Mouse (Mus musculus) liver, embryonic 13.5 days (tissue): ENCODE results near the gene Urb1. TPM values are rescaled to one million over a fixed set of nuclear protein-coding genes. Genes with fewer than 3 reads are reported as not detected.
"Not testable (repeated sequence)": the region's sequence is repeated elsewhere in the genome, so short reads cannot be mapped to it uniquely, and the experiment has no call there.

Source experiments
- ATAC-seq: fragments of 200-750 bp; cut with Nextera tagmentation; 2 replicates; pipeline ENCODE4 v1.8.0; 2017; ENCODE audit warnings: low read depth, mild to moderate bottlenecking, moderate number of reproducible peaks, moderate library complexity
- DNase-seq: peaks from one replicate; pipeline ENCODE4 v3.0.0; 2022
- H3K27ac ChIP-seq: fragments of 300-500 bp; sonication (generic); 2 replicates; pipeline ENCODE4 v1.5.1; 2015; ENCODE audit warnings: moderate library complexity, mild to moderate bottlenecking, inconsistent platforms
- H3K27me3 ChIP-seq: fragments of 300-500 bp; sonication (generic); 2 replicates; pipeline ENCODE4 v1.6.1; 2015; ENCODE audit warnings: mild to moderate bottlenecking, inconsistent platforms
- H3K36me3 ChIP-seq: fragments of 300-500 bp; sonication (generic); 2 replicates; pipeline ENCODE4 v1.6.1; 2015; ENCODE audit warnings: mild to moderate bottlenecking, inconsistent platforms
- H3K4me1 ChIP-seq: fragments of 300-500 bp; sonication (generic); replicated peaks from 2 replicates; pipeline ENCODE4 v1.6.1; 2015; ENCODE audit warnings: inconsistent platforms
- H3K4me2 ChIP-seq: fragments of 300-500 bp; sonication (generic); 2 replicates; pipeline ENCODE4 v1.6.1; 2015; ENCODE audit warnings: inconsistent platforms, mild to moderate bottlenecking, moderate library complexity
- H3K4me3 ChIP-seq: fragments of 300-500 bp; sonication (generic); replicated peaks from 2 replicates; pipeline ENCODE4 v1.5.1; 2015; ENCODE audit warnings: mild to moderate bottlenecking, inconsistent platforms
- H3K9ac ChIP-seq: fragments of 300-500 bp; sonication (generic); 2 replicates; pipeline ENCODE4 v1.6.1; 2015; ENCODE audit warnings: mild to moderate bottlenecking, inconsistent platforms
- H3K9me3 ChIP-seq: fragments of 300-500 bp; sonication (generic); replicated peaks from 2 replicates; pipeline ENCODE4 v1.6.1; 2016; ENCODE audit warnings: inconsistent platforms
- WGBS: fragments of 180-500 bp; shearing (Covaris S2); methylation state at CpG from one replicate; pipeline ENCODE4 v1.1.7; 2015; ENCODE audit not compliant: insufficient replicate concordance; 5-methylcytosine and 5-hydroxymethylcytosine counted together
- polyA plus RNA-seq: library from polyadenylated mRNA; unstranded; fragments of >200 nt; fragmentation: Nextera tagmentation; extraction: Ambion mirVana; gene quantifications from 2 replicates; pipeline ENCODE4 v1.2.1, GENCODE M21; 2015

Urb1 gene
- polyA plus RNA-seq, 1 experiment from 2014 or later, result 4.7 TPM

DNA sequence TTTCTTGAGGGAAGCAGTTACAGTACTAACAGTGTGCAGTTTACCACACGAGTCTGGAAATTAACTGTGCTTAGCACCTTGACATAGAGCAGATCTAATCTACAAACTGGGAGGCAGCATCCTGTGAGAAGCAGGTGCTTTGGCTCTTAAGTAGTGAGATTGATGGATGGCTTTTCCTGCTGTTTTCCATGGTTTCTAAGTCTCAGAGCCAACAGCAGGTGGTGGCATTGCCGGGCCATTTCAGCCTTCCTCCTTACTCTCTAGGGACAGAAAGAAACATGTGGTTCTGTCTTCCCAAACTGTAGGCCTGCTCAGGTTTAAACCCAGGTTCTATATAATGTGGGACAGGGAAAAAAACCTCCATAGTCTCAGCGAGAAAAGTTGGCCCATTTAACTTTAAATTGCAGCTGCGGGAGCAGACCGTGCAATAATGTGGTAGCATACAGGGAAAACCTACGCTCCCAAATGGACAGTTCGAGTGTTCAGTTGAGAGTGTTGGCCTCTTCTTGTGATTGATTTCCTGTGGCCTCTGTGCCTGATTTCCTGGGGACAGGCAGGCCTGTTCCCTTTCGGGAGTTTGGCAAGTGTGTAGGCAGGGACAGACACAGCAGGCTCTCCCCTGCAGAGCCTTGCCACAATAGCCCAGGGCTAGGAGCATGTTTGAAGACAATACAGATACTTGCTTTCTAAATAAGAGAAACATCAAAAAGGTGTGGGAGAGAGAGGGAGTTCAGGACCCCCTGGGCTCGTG is 23.0 kb upstream of the Urb1 start:
- Histone ChIP-seq H3K4me1 (peaks cover 30% of the 10 kb centered on the region), H3K9me3 (no peaks in the 10 kb centered on the region), H3K9ac (no peak overlapping the region), H3K36me3 (no peaks in the 10 kb centered on the region), H3K4me2 (no peak overlapping the region), H3K4me3 (no peak overlapping the region), H3K27ac (no peak overlapping the region), H3K27me3 (peaks cover 84% of the 10 kb centered on the region)
- DNase-seq, result no peak
- WGBS, result 49% methylated on average over 9 of the region's 9 CpGs
- no peak for ATAC-seq

DNA sequence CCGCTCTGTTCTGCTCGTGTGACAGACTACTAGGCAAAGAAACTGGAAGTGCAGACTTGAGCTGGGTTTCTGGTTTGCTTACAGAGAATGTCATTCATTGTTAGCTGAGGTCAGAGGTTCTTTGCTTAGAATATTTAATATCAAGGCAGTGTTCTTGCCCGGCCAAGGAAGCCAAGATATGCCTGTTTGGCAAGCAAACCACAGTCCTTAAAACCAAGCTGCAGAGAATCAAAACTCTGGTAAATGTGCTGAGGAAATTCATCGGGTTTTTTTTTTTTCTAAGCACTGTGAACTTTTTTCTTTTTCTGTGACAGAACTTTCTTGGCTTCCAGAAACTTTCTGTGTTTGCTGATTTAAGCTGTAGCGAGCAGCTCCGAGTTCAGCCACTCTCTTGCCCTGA is 22.3 kb upstream of the Urb1 start:
- DNase-seq (no peak), ATAC-seq (no peak)
- H3K27me3 ChIP-seq, result peaks cover 86% of the 10 kb centered on the region
- no peak overlapping the region for H3K4me2 ChIP-seq
- H3K9ac ChIP-seq, result no peak overlapping the region
- H3K4me1 ChIP-seq, result peaks cover 35% of the 10 kb centered on the region
- H3K9me3 ChIP-seq, result no peaks in the 10 kb centered on the region
- no peak overlapping the region for H3K4me3 ChIP-seq
- WGBS, result 54% methylated on average over 6 of the region's 6 CpGs
- no peak overlapping the region for H3K27ac ChIP-seq
- H3K36me3 ChIP-seq, result no peaks in the 10 kb centered on the region

DNA sequence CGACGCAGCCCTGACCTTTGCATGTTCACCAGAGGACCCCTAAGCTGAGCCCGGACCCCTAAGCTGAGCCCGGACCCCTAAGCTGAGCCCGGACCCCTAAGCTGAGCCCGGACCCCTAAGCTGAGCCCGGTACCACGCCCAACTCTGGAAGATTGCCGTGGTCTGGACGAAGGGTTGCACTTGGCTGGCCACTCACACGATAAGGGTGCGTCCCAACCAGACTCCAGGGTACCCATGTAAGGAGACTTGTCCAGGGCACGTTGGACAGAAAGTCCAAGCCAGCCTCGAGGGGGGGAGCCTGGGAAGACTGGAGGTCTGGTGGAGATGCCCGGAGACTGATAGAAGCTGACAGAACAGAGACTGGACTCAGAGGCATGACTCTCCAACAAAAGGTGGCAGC is 21.5 kb upstream of the Urb1 start:
- Histone ChIP-seq H3K4me3 (peak overlapping the region; percentile 62; the same call in 1 of the 2 replicates), H3K27me3 (peaks cover 84% of the 10 kb centered on the region), H3K9me3 (no peaks in the 10 kb centered on the region), H3K36me3 (no peaks in the 10 kb centered on the region), H3K9ac (no peak overlapping the region), H3K27ac (no peak overlapping the region), H3K4me2 (peak overlapping the region; percentile 88), H3K4me1 (peaks cover 35% of the 10 kb centered on the region)
- WGBS, result 23% methylated on average over 15 of the region's 15 CpGs
- DNase-seq (no peak), ATAC-seq (no peak)

DNA sequence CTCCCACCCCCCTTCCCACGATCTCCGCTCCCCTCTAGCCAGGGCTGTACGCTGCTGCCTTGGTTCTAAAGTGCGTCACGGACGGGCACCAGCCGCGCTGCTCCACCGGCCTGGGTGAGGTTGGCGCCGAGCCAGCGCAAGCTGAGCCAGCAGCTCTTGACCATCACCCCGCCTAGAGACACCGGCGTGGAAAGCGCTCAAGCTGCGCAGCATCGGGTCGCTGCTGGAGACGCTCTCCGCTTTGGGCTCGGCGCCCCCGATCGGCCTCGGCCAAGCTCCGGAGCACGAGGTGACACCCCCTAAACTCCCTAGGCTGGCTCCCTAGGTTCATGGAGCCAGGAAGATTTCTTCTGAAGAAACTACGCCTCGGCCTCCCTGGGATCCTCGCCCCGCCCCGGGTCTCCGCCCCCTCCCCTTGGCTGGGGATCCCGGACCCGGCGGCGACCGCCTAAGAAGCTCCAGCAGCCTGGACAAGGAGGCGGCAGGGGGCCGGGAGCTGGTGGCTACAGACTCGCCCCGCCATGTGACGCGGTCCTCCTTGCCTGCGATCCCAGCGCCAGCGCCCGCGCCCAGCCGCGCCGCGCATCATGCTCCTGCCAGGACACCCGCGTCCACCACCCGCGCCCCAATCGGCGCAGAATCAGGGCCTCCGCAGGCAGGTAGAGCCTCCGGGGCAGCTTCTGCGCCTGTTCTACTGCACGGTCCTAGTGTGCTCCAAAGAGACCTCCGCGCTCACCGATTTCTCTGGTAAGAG is 20.6 kb upstream of the Urb1 start:
- Histone ChIP-seq H3K4me3 (peak overlapping the region; percentile 62), H3K9me3 (no peaks in the 10 kb centered on the region), H3K4me1 (peaks cover 35% of the 10 kb centered on the region), H3K4me2 (peak overlapping the region; percentile 88), H3K27ac (peak overlapping the region; percentile 65), H3K36me3 (no peaks in the 10 kb centered on the region), H3K9ac (peak overlapping the region; percentile 70), H3K27me3 (peaks cover 77% of the 10 kb centered on the region)
- ATAC-seq, result peak; percentile 55
- DNase-seq, result no peak
- 1% methylated on average over 67 of the region's 67 CpGs for WGBS

DNA sequence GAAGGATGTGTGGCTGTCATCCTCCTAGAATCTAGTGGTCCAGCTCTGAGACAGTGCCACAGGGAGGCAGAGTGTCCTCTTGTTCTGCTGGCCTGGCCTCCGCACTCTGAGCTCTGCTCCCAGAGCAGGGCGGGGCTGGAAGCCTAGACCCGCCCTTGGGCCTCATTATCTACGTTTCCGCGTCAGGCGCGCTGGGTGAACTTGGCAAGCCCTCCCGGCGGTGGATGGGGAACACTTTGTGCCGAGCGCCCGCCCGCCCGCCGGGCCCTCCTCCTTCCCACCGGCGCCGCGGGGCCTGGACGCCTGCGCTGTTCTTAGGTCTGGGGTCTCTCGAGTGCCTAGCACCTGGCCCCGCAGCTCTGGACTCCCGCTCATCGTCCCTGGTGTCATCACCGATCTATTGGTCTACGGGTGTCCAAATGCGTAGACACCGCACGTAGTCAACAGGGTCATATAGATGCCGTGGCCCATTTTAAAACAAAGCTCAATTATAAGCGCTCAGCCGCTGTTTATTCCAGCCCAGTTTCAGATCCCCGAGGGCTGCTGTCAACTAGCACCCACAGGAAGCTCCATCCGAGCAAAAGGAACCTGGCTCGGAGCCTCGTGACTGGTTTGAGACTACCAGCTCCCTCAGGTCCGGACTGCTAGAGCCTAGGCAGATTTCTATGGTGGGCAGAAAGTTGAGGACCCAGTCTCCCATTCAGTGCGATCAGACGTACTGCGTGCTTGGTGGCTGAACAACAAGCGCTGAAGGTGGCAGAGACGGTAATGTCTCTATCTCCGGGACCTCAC is 19.9 kb upstream of the Urb1 start:
- peaks cover 74% of the 10 kb centered on the region for H3K27me3 ChIP-seq
- peak; percentile 95 for ATAC-seq

DNA sequence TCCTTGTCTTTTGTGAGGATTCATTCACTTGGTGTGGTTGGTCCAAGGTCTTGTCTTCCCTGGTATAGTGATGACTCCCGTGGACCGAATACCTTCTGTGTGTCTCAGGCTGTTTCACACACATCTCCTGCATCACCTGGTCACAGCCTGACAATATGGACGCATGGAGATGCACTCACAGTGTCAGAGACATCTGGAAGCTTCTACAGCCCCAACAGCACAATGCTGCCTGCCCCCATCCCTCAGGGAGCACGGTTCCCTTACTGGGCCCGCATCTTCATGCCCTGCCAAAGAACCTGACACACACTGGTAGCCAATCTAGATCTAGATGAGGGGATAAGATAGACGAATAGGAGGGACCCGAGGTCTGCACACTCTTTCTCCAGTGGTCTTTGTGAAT is 18.9 kb upstream of the Urb1 start:
- Histone ChIP-seq H3K27ac (no peak overlapping the region), H3K27me3 (peaks cover 71% of the 10 kb centered on the region), H3K36me3 (no peaks in the 10 kb centered on the region), H3K4me3 (no peak overlapping the region), H3K4me1 (peaks cover 35% of the 10 kb centered on the region), H3K4me2 (peak overlapping the region; percentile 88; the same call in 1 of the 2 replicates), H3K9ac (no peak overlapping the region; the same call in 1 of the 2 replicates), H3K9me3 (no peaks in the 10 kb centered on the region)
- ATAC-seq (no peak), DNase-seq (no peak)
- 67% methylated on average over 7 of the region's 7 CpGs for WGBS

More for the DNA sequence above, 19.9 kb upstream of the Urb1 start:
- Histone ChIP-seq H3K36me3 (no peaks in the 10 kb centered on the region), H3K9me3 (no peaks in the 10 kb centered on the region), H3K4me1 (peaks cover 35% of the 10 kb centered on the region), H3K9ac (peak overlapping the region; percentile 70), H3K27ac (peak overlapping the region; percentile 65), H3K4me2 (peak overlapping the region; percentile 88), H3K4me3 (peak overlapping the region; percentile 62)
- peak; percentile 68 for DNase-seq
- under 1% methylated on average over 45 of the region's 45 CpGs for WGBS

DNA sequence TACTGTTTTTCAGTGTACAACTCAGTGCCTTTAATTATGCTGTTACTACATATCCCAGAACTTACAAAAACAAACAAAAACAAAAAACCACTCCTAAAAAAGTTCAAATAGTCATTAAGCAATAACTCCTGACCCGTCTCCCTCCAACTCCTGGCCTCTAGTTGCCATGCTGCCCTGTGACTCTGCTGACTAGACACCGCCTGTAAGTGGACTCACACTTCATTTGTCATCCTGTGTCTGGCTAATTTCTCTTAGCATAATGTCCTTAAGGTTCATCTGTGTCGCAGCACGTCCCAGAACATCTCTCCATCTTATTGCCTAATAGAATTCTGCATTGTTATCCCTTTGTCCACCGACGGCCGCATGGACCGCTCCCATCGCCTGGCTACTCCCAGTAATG is 17.3 kb upstream of the Urb1 start:
- Histone ChIP-seq H3K4me2 (no peak overlapping the region), H3K9ac (no peak overlapping the region), H3K27me3 (peaks cover 55% of the 10 kb centered on the region), H3K27ac (no peak overlapping the region), H3K4me1 (peaks cover 46% of the 10 kb centered on the region), H3K36me3 (no peaks in the 10 kb centered on the region), H3K9me3 (no peaks in the 10 kb centered on the region), H3K4me3 (no peak overlapping the region)
- DNase-seq (no peak), ATAC-seq (no peak)
- 78% methylated on average over 9 of the region's 9 CpGs for WGBS

DNA sequence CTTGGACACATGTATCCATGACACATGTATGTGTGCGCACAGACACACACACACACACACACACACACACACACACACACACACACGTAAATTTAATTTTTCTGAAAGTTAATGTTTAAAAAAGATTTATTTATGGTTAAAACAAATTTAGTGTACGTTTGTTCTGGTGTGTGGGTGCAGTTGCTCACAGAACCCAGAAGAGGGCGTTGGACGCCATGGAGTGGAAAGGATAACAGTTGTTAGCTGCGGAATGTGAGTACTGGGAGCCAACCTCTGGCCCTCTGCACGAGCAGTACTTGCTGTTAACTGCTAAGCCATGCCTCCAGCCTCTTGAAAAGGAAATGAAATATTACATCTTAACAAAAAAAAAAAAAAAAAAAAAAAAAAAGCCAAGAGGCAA is 16.2 kb upstream of the Urb1 start, which contains the start of gene Eva1c:
Gene Eva1c, plus strand, starts transcription at position 263 of the 400 bp plus-strand sequence.
- DNase-seq, result no peak
- H3K27me3 ChIP-seq, result peaks cover 47% of the 10 kb centered on the region
- no peak for ATAC-seq
- H3K9ac ChIP-seq, result no peak within 1 kb of the TSS
- 56% methylated on average over 7 of the region's 7 CpGs for WGBS
- H3K4me1 ChIP-seq, result peaks cover 54% of the 10 kb centered on the region
- no peaks in the 10 kb centered on the region for H3K36me3 ChIP-seq
- no peak within 1 kb of the TSS; the same call in 1 of the 2 replicates for H3K27ac ChIP-seq
- H3K4me3 ChIP-seq, result no peak within 1 kb of the TSS
- H3K4me2 ChIP-seq, result no peak within 1 kb of the TSS
- H3K9me3 ChIP-seq, result no peaks in the 10 kb centered on the region

DNA sequence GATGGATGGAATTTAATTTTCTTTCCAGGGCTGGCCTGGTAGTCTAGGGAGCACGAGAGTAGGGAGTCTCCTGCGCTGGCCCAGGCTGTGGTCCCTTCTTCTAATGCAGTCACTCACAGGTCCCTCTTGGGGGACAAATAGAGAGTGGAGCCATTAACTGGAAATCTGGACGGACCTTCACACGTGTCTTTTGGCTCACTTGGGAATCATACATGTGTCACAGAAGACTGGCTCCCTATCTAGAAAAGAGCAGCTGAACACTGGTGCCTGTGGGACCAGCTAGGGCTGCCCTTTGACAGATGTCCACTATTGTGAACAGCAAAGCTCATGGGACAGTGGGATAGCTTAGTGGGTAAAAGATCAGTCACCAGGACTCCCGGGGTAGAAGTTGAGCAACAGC is 15.8 kb upstream of the Urb1 start:
- Histone ChIP-seq H3K4me1 (peaks cover 54% of the 10 kb centered on the region), H3K9me3 (no peaks in the 10 kb centered on the region), H3K36me3 (no peaks in the 10 kb centered on the region), H3K27ac (no peak overlapping the region), H3K4me2 (no peak overlapping the region), H3K9ac (no peak overlapping the region), H3K4me3 (no peak overlapping the region), H3K27me3 (peaks cover 43% of the 10 kb centered on the region)
- ATAC-seq, result no peak
- no peak for DNase-seq
- 75% methylated on average over 5 of the region's 5 CpGs for WGBS

DNA sequence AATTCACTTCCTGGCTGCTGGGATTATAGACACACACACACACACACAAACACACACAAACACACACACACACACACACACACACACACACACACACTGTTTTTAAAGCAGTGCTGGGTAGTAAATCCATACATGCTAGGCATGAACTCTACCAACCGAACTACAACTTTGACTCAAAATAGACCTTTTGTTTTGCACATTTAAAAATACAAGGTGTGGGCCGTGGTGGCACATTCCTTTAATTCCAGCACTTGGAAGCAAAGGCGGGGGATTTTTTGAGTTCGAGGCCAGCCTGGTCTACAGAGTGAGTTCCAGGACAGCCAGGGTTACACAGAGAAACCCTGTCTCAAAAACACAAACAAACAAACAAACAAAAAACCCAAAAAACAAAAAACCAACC is 13.8 kb upstream of the Urb1 start:
- ATAC-seq, H3K4me2 ChIP-seq, H3K4me3 ChIP-seq, H3K36me3 ChIP-seq, H3K27ac ChIP-seq, H3K9ac ChIP-seq, H3K9me3 ChIP-seq, DNase-seq: not testable (repeated sequence)
- peaks cover 52% of the 10 kb centered on the region for H3K4me1 ChIP-seq
- H3K27me3 ChIP-seq, result peaks cover 26% of the 10 kb centered on the region
- 62% methylated on average over 4 of the region's 4 CpGs for WGBS

DNA sequence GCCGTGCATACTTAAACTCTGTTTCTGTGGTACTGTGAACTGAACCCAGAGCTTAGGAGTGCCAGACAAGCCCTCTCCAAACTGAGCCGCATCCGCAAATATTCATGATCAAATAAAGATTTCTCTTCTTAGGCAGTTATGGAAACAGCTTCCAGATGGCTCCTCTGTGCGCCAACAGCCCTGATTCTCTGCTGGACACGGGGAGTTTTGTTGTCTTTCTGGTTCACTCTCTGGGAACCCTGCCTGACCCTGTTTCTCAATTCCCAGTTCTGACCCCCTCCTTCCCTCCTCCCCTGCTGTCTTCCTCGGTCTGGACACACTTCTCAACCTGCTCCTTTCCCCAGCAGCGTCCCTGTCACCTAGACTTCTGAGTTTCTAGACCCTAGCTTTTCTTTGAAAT is 12.8 kb upstream of the Urb1 start:
- DNase-seq (no peak), ATAC-seq (no peak)
- H3K4me3 ChIP-seq, result no peak overlapping the region
- peak overlapping the region; percentile 19; the same call in 1 of the 2 replicates for H3K9ac ChIP-seq
- H3K4me2 ChIP-seq, result peak overlapping the region; percentile 44; the same call in 1 of the 2 replicates
- H3K4me1 ChIP-seq, result peaks cover 47% of the 10 kb centered on the region
- 62% methylated on average over 7 of the region's 7 CpGs for WGBS
- H3K36me3 ChIP-seq, result no peaks in the 10 kb centered on the region
- H3K9me3 ChIP-seq, result no peaks in the 10 kb centered on the region
- peak overlapping the region; percentile 80 for H3K27ac ChIP-seq
- H3K27me3 ChIP-seq, result peaks cover 16% of the 10 kb centered on the region
